Mouse (Mus musculus) effector memory CD4-positive, alpha-beta T cell, adult 5 months (primary cell): ENCODE results near the gene Psmg4. TPM values are rescaled to one million over a fixed set of nuclear protein-coding genes. Genes with fewer than 3 reads are reported as not detected.

Experiments used
- polyA plus RNA-seq: library from polyadenylated mRNA; unstranded; fragments of 100-300 nt; shearing (Covaris generic); gene quantifications from one replicate; pipeline ENCODE4 v1.2.1, GENCODE M21; 2017

Gene Psmg4
- polyA plus RNA-seq: 47.7 TPM

GRCm38 (mm10) chr13:34162491-34163303 is at the start of gene Psmg4:
Gene Psmg4 (plus strand): TSS chr13:34162964.

GRCm38 (mm10) chr13:34130226-34130731 is 32.5 kb upstream of the Psmg4 start, which contains the start of gene Tubb2b:
Gene Tubb2b (minus strand): TSS chr13:34130466.

Other genes starting within 250 kb of the Psmg4 start
- 12.1 TPM for gene Nqo2, start 198.3 kb upstream of the Psmg4 start, polyA plus RNA-seq
- 78.1 TPM for gene Ripk1, start 160.6 kb upstream of the Psmg4 start, polyA plus RNA-seq
- gene Serpinb6a, start 160.2 kb upstream of the Psmg4 start, polyA plus RNA-seq: 28.4 TPM
- gene Bphl, start 125.4 kb upstream of the Psmg4 start, polyA plus RNA-seq: 14.4 TPM
- gene Tubb2a, start 85.0 kb upstream of the Psmg4 start, polyA plus RNA-seq: 46.3 TPM
- gene Tubb2b, start 32.5 kb upstream of the Psmg4 start, polyA plus RNA-seq: 0.19 TPM
- gene Slc22a23, start 182.2 kb downstream of the Psmg4 start, polyA plus RNA-seq: not detected